Mouse (Mus musculus) spleen, adult 10 weeks (tissue): ENCODE data around the gene Golga5. TPM values are rescaled to one million over a fixed set of nuclear protein-coding genes. Genes with fewer than 3 reads are reported as not detected.

ENCODE experiments used
- polyA plus RNA-seq: library from polyadenylated mRNA; stranded (reverse); fragments of 350-450 nt; fragmentation: Illumina TruSeq; extraction: RNeasy Lipid Tissue Mini Kit (QIAGEN cat#74804); gene quantifications from one replicate; pipeline ENCODE4 v1.2.3, GENCODE M21; 2015; ENCODE audit warnings: low replicate concordance; ENCODE audit not compliant: insufficient read depth

Golga5 gene
- 48.2 TPM for polyA plus RNA-seq

GRCm38 (mm10) chr12:102468894-102469764 lies at the start of gene Golga5:
TSS of gene Golga5 (plus strand) at chr12:102469135.

DNA sequence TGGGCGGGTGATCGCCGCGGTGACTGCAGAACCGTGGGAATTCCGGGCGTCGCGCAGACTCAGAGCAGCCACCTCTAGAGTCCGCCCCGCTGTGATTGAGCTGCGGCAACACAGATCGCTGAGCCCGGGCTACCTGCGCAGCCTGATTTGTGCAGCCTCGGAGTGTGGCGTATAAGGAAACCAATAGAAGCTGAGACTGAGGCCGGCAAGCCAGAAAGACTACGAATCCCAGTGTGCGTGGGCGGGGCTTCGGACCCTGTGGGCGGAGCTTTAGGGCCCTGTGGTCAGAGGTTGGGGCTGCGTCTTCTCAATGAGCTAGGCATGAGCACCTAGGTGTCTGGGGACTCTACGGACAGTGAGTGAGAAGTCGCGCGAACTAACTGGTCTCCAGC lies 29.3 kb upstream of the Golga5 start, which contains the start of gene Lgmn:
TSS of gene Lgmn (minus strand) at position 182 of the 392 bp plus-strand sequence.

Other genes with a start within 250 kb of the Golga5 start
- gene Rin3, start 186.1 kb upstream of the Golga5 start, polyA plus RNA-seq: 41.8 TPM
- gene Lgmn, start 29.3 kb upstream of the Golga5 start, polyA plus RNA-seq: 137 TPM
- not detected for gene Chga, start 85.8 kb downstream of the Golga5 start, polyA plus RNA-seq
- gene Itpk1, start 235.8 kb downstream of the Golga5 start, polyA plus RNA-seq: 11.1 TPM